Mouse (Mus musculus) spleen, postnatal 36 days (tissue): Measurements from ENCODE around the gene Btbd9.
"Not testable (repeated sequence)": the region's sequence is repeated elsewhere in the genome, so short reads cannot be mapped to it uniquely, and the experiment has no call there.

Experiments used
- DNase-seq, 2 experiments: peaks; one replicate each; pipeline ENCODE4 v3.0.0; 2022; ENCODE audit warnings: low spot score in 2 of 2, mixed read lengths in 1 of 2

Btbd9 gene

GRCm38 (mm10) chr17:30558623-30559022, 17.7 kb downstream of the Btbd9 start:
- DNase-seq = no peak

DNA sequence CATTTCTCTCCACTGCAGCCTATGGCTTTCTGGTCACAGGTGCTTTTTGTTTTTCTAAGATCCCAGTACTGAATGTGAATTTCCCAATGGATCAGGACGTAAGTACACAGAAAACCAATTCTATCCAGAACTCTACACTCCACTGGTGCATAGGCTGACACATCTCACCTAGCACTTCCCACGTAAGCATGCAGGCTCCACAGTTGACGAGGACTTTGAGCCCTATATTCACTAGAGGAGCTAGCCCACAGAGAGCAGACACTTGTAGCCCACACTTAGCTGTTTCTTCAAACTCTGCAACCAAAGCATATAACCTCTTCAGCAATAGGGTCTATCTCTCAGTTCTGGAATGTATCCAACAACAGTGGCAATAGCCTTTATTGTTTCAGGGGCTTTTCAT, 19.8 kb downstream of the Btbd9 start:
- DNase-seq = no peak

- DNase-seq = no peak
Measured at GRCm38 (mm10) chr17:30553027-30553937, 23.0 kb downstream of the Btbd9 start.

GRCm38 (mm10) chr17:30550774-30551107, 25.5 kb downstream of the Btbd9 start:
- DNase-seq = no peak

DNA sequence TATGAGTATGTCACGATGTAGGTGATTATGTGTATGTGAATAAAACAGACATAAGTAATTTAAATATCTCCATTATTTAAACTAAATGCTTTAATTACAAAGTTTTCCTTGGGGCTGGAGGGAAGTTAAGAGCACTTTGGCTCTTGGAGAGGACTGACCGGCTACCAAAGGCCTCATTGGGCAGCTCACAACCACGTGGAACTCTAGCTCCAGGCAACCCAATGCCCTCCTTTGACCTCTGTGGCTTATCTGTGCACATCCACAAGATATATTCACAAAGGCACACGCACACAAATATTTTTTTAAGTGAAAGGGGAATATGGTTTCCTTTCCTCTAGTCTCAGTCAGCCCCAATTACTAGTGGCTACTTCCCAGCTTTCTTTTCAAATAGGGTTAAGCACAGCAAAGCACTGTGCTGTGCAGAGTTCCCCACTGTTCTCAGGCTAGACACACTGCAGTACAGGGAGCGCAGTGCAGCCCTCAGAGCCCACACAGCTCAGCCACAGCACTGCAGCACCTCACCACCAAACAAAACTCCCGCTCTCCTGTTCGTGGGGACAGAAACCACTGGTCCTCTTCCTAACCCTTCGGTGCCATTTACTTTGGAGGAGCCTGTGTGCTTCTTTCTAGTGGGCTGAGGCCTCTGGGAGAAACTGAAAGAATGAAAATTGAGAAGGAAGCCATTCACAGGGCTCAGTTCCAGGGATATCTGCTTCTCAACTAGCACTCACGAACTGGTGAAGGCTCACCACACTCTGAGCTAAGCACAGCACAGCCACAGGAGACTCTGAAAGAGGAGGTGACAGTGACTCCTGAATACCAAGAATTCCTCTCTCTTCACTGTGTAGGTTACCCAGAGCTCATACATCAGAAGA, 26.2 kb downstream of the Btbd9 start:
- DNase-seq = no peak

DNA sequence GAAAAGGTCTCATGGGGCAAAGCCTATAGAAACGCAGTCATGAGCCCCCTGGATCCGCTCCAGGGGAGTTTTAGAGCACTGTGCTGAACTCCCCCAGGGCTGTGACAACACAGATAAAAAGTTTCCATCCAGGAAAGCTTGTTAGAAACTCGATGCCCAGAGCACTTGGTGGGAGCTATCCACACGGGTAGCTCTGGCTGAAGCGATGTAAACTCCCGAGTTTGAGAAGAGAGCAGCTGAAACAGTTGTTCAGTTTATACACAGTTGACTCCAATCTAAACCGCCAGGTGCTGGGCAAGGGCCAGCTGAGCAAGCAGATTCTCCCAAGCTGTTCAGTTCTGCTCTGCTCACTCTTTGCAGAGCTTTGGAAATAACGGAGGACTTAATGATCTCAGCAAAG, 37.2 kb downstream of the Btbd9 start:
- DNase-seq = no peak

- DNase-seq = no peak
Measured at GRCm38 (mm10) chr17:30536651-30537050, 39.6 kb downstream of the Btbd9 start.

DNA sequence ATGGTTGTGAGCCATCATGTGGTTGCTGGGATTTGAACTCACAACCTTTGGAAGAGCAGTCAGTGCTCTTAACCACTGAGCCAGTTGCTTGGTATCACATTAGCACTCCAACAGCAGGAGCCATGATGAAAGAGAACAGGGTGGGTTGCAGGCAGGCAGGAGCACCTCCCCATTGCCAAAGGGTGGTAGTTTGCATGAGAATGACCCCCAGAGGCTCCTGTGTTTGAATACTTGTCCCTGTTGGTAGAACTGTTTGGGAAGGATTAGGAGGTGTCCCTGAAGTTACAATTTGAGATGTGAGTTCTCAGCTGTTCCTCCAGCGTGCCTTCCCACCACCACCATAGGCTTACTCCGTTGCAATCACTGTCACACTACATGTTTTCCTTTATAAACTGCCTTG, 43.2 kb downstream of the Btbd9 start:
- DNase-seq = no peak

- no peak for DNase-seq
Measured at GRCm38 (mm10) chr17:30530542-30530940, 45.7 kb downstream of the Btbd9 start.

DNA sequence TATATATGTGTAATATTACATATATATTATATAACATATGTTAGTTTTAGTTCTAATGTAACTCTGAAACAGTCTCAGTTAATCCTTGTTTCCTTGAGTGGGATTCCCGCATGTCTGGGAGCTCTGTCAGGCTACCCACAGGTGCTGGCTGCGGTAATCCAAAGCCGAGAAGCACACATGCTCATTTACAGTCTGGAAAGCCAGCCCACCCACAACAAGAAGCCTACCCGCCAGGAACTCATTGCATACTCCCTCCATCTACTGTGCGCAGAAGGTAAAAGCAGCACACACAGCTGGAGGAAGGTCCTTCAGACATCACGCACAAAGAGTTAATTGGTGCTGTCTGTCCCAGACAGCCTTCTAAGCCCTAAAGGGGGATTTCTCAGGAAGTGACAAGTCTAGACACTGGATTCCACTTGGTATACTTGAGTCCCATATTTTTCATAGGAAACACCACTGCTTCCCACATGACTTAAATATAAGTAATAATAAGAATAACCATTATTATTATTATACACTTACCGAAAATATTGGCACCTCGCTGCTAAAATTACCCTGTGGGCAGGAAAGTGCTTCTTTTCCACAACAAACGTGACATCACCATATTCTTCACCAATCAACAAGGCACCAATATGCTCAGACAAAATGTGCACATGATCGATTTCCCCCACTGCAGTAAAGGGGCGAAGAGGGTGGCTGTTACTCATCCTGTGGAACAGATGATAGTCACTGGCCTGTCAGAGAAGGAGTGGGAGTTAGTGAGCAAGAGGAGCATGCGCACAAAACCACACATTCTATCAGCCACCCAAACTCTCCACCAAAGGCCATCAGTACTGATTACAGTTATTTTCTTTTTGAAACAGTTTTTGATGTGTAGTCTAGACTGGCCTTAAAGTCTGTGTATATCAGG, 46.4 kb downstream of the Btbd9 start:
- DNase-seq = no peak

GRCm38 (mm10) chr17:30525405-30526295, 50.6 kb downstream of the Btbd9 start:
- DNase-seq = no peak

GRCm38 (mm10) chr17:30524451-30524850, 51.8 kb downstream of the Btbd9 start:
- DNase-seq = no peak

DNA sequence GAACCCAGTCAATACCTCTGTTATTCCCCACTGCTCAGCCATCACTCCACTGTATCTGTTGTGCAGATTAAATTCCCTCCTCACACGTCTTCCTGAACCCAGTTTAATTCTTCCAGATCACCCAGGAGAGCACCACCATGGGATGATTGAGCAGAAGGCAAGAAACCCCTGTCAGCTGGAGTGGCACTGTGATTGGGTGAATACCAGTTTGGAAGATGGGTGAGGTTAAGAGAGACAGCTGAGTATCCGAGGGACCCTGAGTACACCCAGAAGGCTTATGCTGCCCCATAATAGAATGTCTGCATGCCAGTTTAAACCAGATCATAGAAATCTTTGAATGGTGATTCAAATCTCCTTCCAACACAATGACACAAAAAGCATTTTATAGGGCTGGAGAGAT, 52.5 kb downstream of the Btbd9 start:
- no peak for DNase-seq

GRCm38 (mm10) chr17:30522406-30523078, 53.7 kb downstream of the Btbd9 start:
- no peak for DNase-seq

DNA sequence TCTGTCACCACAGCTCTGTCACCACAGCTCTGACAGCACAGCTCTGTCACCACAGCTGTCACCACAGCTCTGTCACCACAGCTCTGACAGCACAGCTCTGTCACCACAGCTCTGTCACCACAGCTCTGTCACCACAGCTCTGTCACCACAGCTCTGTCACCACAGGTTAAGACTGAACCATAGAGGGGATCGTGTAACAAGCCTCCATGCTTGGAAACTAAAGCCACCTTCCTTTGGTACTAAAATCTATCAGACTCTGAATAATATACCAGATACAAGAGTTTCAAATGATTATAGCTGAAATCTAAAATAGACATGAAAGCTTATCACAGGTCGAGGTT, 57.1 kb downstream of the Btbd9 start:
- not testable (repeated sequence) for DNase-seq

- no peak for DNase-seq
Measured at GRCm38 (mm10) chr17:30518431-30519171, 57.7 kb downstream of the Btbd9 start.

GRCm38 (mm10) chr17:30516580-30517340, 59.5 kb downstream of the Btbd9 start:
- no peak for DNase-seq

GRCm38 (mm10) chr17:30515401-30515800, 60.9 kb downstream of the Btbd9 start:
- DNase-seq = no peak

DNA sequence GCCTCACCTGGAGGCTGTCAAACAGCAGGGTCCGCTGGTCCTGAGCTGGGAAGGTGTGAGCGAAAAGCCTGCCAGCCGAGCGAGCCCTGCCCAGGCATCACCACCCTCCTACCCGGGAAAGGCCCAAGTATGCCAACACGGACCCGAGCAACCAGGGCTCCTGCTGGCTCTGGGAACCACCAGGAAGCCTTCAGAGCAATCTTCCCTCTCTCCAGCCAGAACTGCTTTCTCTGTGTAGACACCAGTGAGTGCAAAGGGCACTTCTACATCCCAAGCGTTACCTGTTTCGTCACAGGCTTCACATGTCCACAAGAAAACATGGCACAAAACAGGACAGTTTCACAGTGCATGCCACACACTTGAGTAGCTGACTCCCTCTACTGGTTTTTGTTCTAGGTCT, 63.3 kb downstream of the Btbd9 start:
- no peak for DNase-seq
